Mouse (Mus musculus): ENCODE measurements around the gene Ap2s1. TPM values are rescaled to one million over a fixed set of nuclear protein-coding genes. Genes with fewer than 3 reads are reported as not detected.

Ap2s1 gene
- polyA plus RNA-seq, 1 experiment from 2014 or later, result 229 TPM

DNA sequence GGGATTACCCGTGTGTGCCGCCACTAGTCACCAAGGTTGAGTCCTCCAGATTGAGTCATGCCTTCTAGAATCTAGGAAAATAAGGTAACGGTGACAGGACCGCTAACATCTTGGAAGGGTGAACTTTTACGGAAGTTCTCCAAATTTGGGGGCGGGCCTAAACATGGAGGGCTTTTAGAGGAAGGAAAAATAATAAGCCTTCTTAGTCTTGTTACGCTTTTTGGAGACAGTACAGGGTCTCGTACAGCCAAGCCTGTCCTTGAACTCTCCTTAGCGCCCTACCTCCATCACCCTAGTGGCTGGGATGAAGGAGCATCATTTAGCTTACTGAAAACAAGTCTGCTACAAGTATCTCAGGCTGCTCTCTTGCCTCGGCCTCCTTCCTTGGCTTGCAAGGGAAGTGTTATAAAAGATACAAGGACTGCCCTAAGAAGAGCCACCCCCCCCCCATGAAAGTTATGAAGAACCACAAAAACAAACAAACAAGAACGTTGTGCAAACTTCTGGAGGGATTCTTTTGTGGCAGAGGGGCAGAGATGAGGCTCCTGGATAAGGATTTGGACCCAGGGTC is 44.4 kb downstream of the Ap2s1 start:
- no peak for ATAC-seq (ENCODE audit: insufficient read depth, low FRiP score)
- WGBS, result 4% methylated on average over 11 of the region's 11 CpGs
- Histone ChIP-seq H3K9ac (ENCODE audit: low read length) (peak overlapping the region; percentile 87), H3K4me2 (ENCODE audit: low read depth, low read length) (peak overlapping the region; percentile 97), H3K27ac (ENCODE audit: low read length) (no peak overlapping the region), H3K4me1 (ENCODE audit: control insufficient read depth, insufficient read depth, low read length) (peaks cover 34% of the 10 kb centered on the region), H3K27me3 (ENCODE audit: control insufficient read depth, insufficient read depth, low read length) (no peaks in the 10 kb centered on the region), H3K36me3 (ENCODE audit: control insufficient read depth, insufficient read depth, low read length) (no peaks in the 10 kb centered on the region), H3K4me3 (replicated peaks; ENCODE audit: low read length) (peak overlapping the region; percentile 70), H3K9me3 (replicated peaks; ENCODE audit: control insufficient read depth, low read length) (no peaks in the 10 kb centered on the region)

DNA sequence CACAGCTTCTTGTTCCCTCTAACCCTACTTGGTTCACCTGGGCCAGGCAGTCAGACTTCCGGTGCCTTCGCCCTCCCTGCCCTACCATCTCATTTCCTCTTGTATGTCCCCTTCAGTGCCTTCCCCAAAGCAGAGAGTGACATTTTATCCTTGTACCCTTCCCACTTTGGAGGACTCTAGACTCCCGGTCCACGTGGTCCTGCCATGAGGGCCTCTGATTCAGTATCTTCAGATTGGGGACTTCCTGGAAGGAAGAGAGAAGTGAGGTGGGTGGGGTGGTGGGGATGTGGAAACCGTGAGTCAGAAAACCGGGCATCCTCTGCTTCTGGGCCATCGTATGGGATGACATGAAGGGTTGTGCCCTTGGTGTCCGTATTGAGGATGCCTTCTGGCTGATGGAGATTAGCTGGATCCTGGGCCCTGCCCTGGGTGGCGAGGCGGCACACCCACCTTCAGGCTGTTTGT is 45.0 kb downstream of the Ap2s1 start:
- peak overlapping the region; percentile 70 for H3K4me3 ChIP-seq (replicated peaks; ENCODE audit: low read length)
- 23% methylated on average over 10 of the region's 10 CpGs for WGBS
- 0 out of 2 replicates have a peak, but pooled peaks have one; percentile 11 for ATAC-seq (ENCODE audit: insufficient read depth, low FRiP score)
- H3K9ac ChIP-seq (ENCODE audit: low read length), result peak overlapping the region; percentile 87
- H3K4me2 ChIP-seq (ENCODE audit: low read depth, low read length), result peak overlapping the region; percentile 97
- peaks cover 34% of the 10 kb centered on the region for H3K4me1 ChIP-seq (ENCODE audit: control insufficient read depth, insufficient read depth, low read length)
- H3K27me3 ChIP-seq (ENCODE audit: control insufficient read depth, insufficient read depth, low read length), result no peaks in the 10 kb centered on the region
- no peaks in the 10 kb centered on the region for H3K36me3 ChIP-seq (ENCODE audit: control insufficient read depth, insufficient read depth, low read length)
- no peaks in the 10 kb centered on the region for H3K9me3 ChIP-seq (replicated peaks; ENCODE audit: control insufficient read depth, low read length)
- H3K27ac ChIP-seq (ENCODE audit: low read length), result no peak overlapping the region

DNA sequence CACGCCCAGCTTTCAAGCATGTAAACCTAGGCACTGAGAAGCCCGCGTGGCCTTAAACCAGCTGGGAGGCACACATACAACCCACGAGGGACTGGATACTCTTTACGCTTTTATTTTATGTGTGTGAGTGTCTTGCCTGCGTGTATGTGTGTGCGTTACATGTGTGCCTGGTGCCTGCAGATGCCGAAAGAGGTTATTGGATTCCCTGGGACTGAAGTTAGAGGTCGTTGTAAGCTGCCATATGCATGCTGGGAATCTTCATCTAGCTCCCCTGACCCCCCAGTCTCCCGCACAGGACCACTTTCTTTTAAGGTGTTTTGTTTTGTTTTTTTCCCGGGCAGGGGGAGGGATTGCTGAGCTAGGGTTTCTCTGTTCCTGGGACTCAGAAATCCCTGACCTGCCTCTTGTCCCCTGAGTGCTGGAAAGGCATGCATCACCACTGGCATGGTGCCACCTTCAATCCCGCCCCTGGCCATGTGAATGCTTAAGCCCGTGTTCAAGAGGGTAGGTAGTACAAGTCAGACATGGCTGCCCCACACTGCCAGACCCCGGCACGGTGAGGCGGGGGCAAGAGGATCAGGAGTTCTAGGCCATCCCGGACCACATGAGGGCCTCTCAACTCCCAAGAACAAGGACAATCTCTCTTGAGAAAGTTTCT is 45.7 kb downstream of the Ap2s1 start:
- Histone ChIP-seq H3K4me1 (ENCODE audit: control insufficient read depth, insufficient read depth, low read length) (peaks cover 34% of the 10 kb centered on the region), H3K4me3 (replicated peaks; ENCODE audit: low read length) (peak overlapping the region; percentile 70), H3K4me2 (ENCODE audit: low read depth, low read length) (peak overlapping the region; percentile 97), H3K27me3 (ENCODE audit: control insufficient read depth, insufficient read depth, low read length) (no peaks in the 10 kb centered on the region), H3K36me3 (ENCODE audit: control insufficient read depth, insufficient read depth, low read length) (no peaks in the 10 kb centered on the region), H3K9me3 (replicated peaks; ENCODE audit: control insufficient read depth, low read length) (no peaks in the 10 kb centered on the region), H3K9ac (ENCODE audit: low read length) (peak overlapping the region; percentile 87), H3K27ac (ENCODE audit: low read length) (no peak overlapping the region)
- 40% methylated on average over 17 of the region's 17 CpGs for WGBS
- no peak for ATAC-seq (ENCODE audit: insufficient read depth, low FRiP score)

DNA sequence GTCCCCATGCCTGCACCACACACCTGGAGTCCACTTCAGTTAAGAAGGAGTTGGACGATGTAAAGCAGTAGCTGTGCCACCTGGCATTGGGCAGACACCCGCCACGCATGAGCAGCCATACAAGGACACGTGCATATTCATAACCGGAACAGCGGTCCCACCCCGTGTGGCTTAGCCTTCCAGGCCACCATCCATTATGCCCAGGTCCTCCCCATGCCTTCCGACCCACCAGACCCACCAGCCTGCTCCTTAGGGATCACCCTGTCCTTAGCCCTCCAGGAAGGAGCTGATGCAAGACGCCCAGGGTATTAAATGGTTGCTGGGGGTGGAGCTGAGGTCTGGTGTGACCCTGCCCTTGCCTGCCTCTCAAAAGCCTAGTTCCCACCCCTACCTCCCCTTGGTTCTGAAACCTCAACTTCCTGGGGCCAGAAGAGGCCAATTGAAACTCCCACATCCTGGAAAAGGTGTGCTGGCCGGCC is 46.3 kb downstream of the Ap2s1 start:
- peak overlapping the region; percentile 70 for H3K4me3 ChIP-seq (replicated peaks; ENCODE audit: low read length)
- no peaks in the 10 kb centered on the region for H3K9me3 ChIP-seq (replicated peaks; ENCODE audit: control insufficient read depth, low read length)
- no peaks in the 10 kb centered on the region for H3K27me3 ChIP-seq (ENCODE audit: control insufficient read depth, insufficient read depth, low read length)
- H3K9ac ChIP-seq (ENCODE audit: low read length), result peak overlapping the region; percentile 87; the same call in 1 of the 2 replicates
- H3K4me2 ChIP-seq (ENCODE audit: low read depth, low read length), result peak overlapping the region; percentile 97
- ATAC-seq (ENCODE audit: insufficient read depth, low FRiP score), result no peak
- peaks cover 34% of the 10 kb centered on the region for H3K4me1 ChIP-seq (ENCODE audit: control insufficient read depth, insufficient read depth, low read length)
- no peak overlapping the region for H3K27ac ChIP-seq (ENCODE audit: low read length)
- 0 out of 2 replicates have a peak, but pooled peaks cover 3% of the 10 kb centered on the region for H3K36me3 ChIP-seq (ENCODE audit: control insufficient read depth, insufficient read depth, low read length)
- 76% methylated on average over 10 of the region's 10 CpGs for WGBS

GRCm38 (mm10) chr7:16785541-16786083 is 47.4 kb downstream of the Ap2s1 start:
- Histone ChIP-seq H3K27ac (ENCODE audit: low read length) (no peak overlapping the region), H3K4me3 (replicated peaks; ENCODE audit: low read length) (no peak overlapping the region), H3K9me3 (replicated peaks; ENCODE audit: control insufficient read depth, low read length) (no peaks in the 10 kb centered on the region), H3K27me3 (ENCODE audit: control insufficient read depth, insufficient read depth, low read length) (no peaks in the 10 kb centered on the region), H3K4me1 (ENCODE audit: control insufficient read depth, insufficient read depth, low read length) (peaks cover 34% of the 10 kb centered on the region), H3K36me3 (ENCODE audit: control insufficient read depth, insufficient read depth, low read length) (0 out of 2 replicates have a peak, but pooled peaks cover 3% of the 10 kb centered on the region), H3K4me2 (ENCODE audit: low read depth, low read length) (no peak overlapping the region), H3K9ac (ENCODE audit: low read length) (no peak overlapping the region)
- ATAC-seq (ENCODE audit: insufficient read depth, low FRiP score), result no peak
- 75% methylated on average over 8 of the region's 8 CpGs for WGBS

DNA sequence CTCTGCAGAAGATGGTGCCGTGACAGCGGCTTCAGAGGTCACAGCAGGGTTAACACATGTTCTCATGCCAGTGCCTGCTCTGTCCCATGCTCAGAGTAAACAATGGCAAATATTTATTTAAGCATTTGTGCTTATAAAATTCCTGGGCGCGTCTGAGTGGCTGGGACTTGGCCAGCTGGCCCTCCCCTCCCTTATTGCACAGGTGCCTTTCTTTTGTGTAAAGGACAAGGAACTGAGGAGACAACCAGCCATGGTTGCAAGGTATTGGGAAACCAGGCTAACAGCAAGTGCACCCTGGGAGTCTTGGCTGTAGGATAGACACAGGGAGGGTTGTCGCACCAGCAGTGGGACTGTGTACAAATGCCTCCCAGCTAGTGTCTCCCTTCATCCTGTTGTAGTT is 54.1 kb downstream of the Ap2s1 start:
- no peaks in the 10 kb centered on the region for H3K9me3 ChIP-seq (replicated peaks; ENCODE audit: control insufficient read depth, low read length)
- no peaks in the 10 kb centered on the region for H3K27me3 ChIP-seq (ENCODE audit: control insufficient read depth, insufficient read depth, low read length)
- H3K4me3 ChIP-seq (replicated peaks; ENCODE audit: low read length), result no peak overlapping the region
- 21% methylated on average over 5 of the region's 5 CpGs for whole genome bisulfite sequencing
- H3K36me3 ChIP-seq (ENCODE audit: control insufficient read depth, insufficient read depth, low read length), result peaks cover 6% of the 10 kb centered on the region; the same call in 1 of the 2 replicates
- H3K4me1 ChIP-seq (ENCODE audit: control insufficient read depth, insufficient read depth, low read length), result peaks cover 12% of the 10 kb centered on the region
- peak overlapping the region; percentile 71 for H3K27ac ChIP-seq (ENCODE audit: low read length)
- peak; percentile 83 for ATAC-seq (ENCODE audit: insufficient read depth, low FRiP score)
- H3K4me2 ChIP-seq (ENCODE audit: low read depth, low read length), result no peak overlapping the region; the same call in 1 of the 2 replicates
- H3K9ac ChIP-seq (ENCODE audit: low read length), result no peak overlapping the region

DNA sequence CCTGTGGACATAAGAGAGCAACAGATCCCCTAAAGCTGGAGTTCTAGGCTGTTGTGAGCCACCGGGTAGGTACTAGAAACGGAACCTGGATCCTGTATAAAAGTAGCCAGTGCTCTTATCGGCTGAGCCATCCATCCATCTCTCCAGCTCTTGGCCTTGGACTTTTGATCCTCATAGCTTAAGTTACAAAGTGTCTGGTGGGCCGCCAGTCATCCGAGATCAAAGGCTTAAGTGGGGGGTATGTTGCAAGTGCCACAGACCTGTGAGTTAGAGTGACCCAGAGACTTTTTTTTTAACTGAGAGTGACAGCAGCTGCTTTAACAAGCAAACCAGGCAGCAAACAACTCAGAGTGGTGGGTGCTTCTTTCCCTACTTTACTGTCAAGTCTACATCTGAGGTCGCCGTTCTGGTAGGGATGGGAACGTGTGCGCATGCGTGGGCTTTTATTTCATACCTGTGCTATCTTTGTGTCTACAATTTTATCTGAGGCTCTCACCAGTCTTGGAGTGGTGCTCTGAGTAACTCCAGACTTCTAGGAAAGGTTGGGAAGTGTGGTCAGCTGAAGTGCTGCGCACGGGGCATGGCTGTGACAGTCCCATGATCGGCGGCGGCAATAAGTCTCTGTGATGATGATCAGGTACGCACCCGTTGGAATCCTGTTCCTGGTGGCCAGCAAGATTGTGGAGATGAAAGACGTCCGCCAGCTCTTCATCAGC is 55.0 kb downstream of the Ap2s1 start:
- H3K9ac ChIP-seq (ENCODE audit: low read length), result no peak overlapping the region
- H3K9me3 ChIP-seq (replicated peaks; ENCODE audit: control insufficient read depth, low read length), result no peaks in the 10 kb centered on the region
- peaks cover 12% of the 10 kb centered on the region for H3K4me1 ChIP-seq (ENCODE audit: control insufficient read depth, insufficient read depth, low read length)
- no peak overlapping the region for H3K4me3 ChIP-seq (replicated peaks; ENCODE audit: low read length)
- WGBS, result 75% methylated on average over 19 of the region's 19 CpGs
- no peak overlapping the region for H3K4me2 ChIP-seq (ENCODE audit: low read depth, low read length)
- ATAC-seq (ENCODE audit: insufficient read depth, low FRiP score), result no peak
- peaks cover 9% of the 10 kb centered on the region; the same call in 1 of the 2 replicates for H3K36me3 ChIP-seq (ENCODE audit: control insufficient read depth, insufficient read depth, low read length)
- H3K27me3 ChIP-seq (ENCODE audit: control insufficient read depth, insufficient read depth, low read length), result no peaks in the 10 kb centered on the region
- peak overlapping the region; percentile 71 for H3K27ac ChIP-seq (ENCODE audit: low read length)

GRCm38 (mm10) chr7:16794886-16795285 is 56.7 kb downstream of the Ap2s1 start:
- Histone ChIP-seq H3K36me3 (ENCODE audit: control insufficient read depth, insufficient read depth, low read length) (peaks cover 6% of the 10 kb centered on the region; the same call in 1 of the 2 replicates), H3K9me3 (replicated peaks; ENCODE audit: control insufficient read depth, low read length) (no peaks in the 10 kb centered on the region), H3K27me3 (ENCODE audit: control insufficient read depth, insufficient read depth, low read length) (no peaks in the 10 kb centered on the region), H3K4me2 (ENCODE audit: low read depth, low read length) (no peak overlapping the region), H3K4me1 (ENCODE audit: control insufficient read depth, insufficient read depth, low read length) (peaks cover 12% of the 10 kb centered on the region), H3K4me3 (replicated peaks; ENCODE audit: low read length) (no peak overlapping the region), H3K27ac (ENCODE audit: low read length) (no peak overlapping the region), H3K9ac (ENCODE audit: low read length) (no peak overlapping the region)
- ATAC-seq (ENCODE audit: insufficient read depth, low FRiP score), result no peak
- WGBS, result 81% methylated on average over 5 of the region's 5 CpGs
